Mouse (Mus musculus): Measurements from ENCODE around the gene Anks1b. TPM values are rescaled to one million over a fixed set of nuclear protein-coding genes. Genes with fewer than 3 reads are reported as not detected.

Gene Anks1b
- polyA plus RNA-seq, 1 experiment from 2014 or later: 0.36 TPM

GRCm38 (mm10) chr10:90068651-90069050 is 195.3 kb downstream of the Anks1b start:
- no peak for ATAC-seq (ENCODE audit: insufficient number of reproducible peaks, low FRiP score, low TSS enrichment, low read depth)
- H3K27ac ChIP-seq (replicated peaks; ENCODE audit: low read depth, low read length): no peak overlapping the region
- no peaks in the 10 kb centered on the region for H3K4me1 ChIP-seq (ENCODE audit: control insufficient read depth, insufficient read depth, low read length)
- H3K27me3 ChIP-seq (ENCODE audit: control insufficient read depth, insufficient read depth, low read length): no peaks in the 10 kb centered on the region
- no peak for DNase-seq (ENCODE audit: low spot score)
- 78% methylated on average over 4 of the region's 4 CpGs for WGBS
- H3K9me3 ChIP-seq (ENCODE audit: control insufficient read depth, low read length): no peaks in the 10 kb centered on the region
- H3K9ac ChIP-seq (ENCODE audit: low read length): no peak overlapping the region
- no peak overlapping the region for H3K4me2 ChIP-seq (ENCODE audit: low read depth, severe bottlenecking)
- no peak overlapping the region for H3K4me3 ChIP-seq (ENCODE audit: low read depth, low read length)
- H3K36me3 ChIP-seq (ENCODE audit: control insufficient read depth, insufficient read depth, low read length): no peaks in the 10 kb centered on the region

- Histone ChIP-seq H3K36me3 (ENCODE audit: control insufficient read depth, insufficient read depth, low read length) (no peaks in the 10 kb centered on the region), H3K4me3 (ENCODE audit: low read depth, low read length) (no peak overlapping the region), H3K9me3 (ENCODE audit: control insufficient read depth, low read length) (no peaks in the 10 kb centered on the region), H3K9ac (ENCODE audit: low read length) (no peak overlapping the region), H3K27me3 (ENCODE audit: control insufficient read depth, insufficient read depth, low read length) (no peaks in the 10 kb centered on the region), H3K27ac (replicated peaks; ENCODE audit: low read depth, low read length) (no peak overlapping the region), H3K4me1 (ENCODE audit: control insufficient read depth, insufficient read depth, low read length) (no peaks in the 10 kb centered on the region), H3K4me2 (ENCODE audit: low read depth, severe bottlenecking) (no peak overlapping the region)
- WGBS: 90% methylated on average over 9 of the region's 9 CpGs
- no peak for ATAC-seq (ENCODE audit: insufficient number of reproducible peaks, low FRiP score, low TSS enrichment, low read depth)
- no peak for DNase-seq (ENCODE audit: low spot score)
Measured at GRCm38 (mm10) chr10:90077930-90078329, 204.6 kb downstream of the Anks1b start.

- Histone ChIP-seq H3K27ac (replicated peaks; ENCODE audit: low read depth, low read length) (no peak overlapping the region), H3K27me3 (ENCODE audit: control insufficient read depth, insufficient read depth, low read length) (no peaks in the 10 kb centered on the region), H3K4me1 (ENCODE audit: control insufficient read depth, insufficient read depth, low read length) (no peaks in the 10 kb centered on the region), H3K4me3 (ENCODE audit: low read depth, low read length) (no peak overlapping the region), H3K4me2 (ENCODE audit: low read depth, severe bottlenecking) (no peak overlapping the region), H3K9me3 (ENCODE audit: control insufficient read depth, low read length) (no peaks in the 10 kb centered on the region), H3K36me3 (ENCODE audit: control insufficient read depth, insufficient read depth, low read length) (no peaks in the 10 kb centered on the region), H3K9ac (ENCODE audit: low read length) (no peak overlapping the region)
- 51% methylated on average over 3 of the region's 3 CpGs for WGBS
- ATAC-seq (ENCODE audit: insufficient number of reproducible peaks, low FRiP score, low TSS enrichment, low read depth) (no peak), DNase-seq (ENCODE audit: low spot score) (no peak)
Measured at GRCm38 (mm10) chr10:90081151-90081550, 207.8 kb downstream of the Anks1b start.

GRCm38 (mm10) chr10:90081630-90082029 is 208.3 kb downstream of the Anks1b start:
- DNase-seq (ENCODE audit: low spot score) (no peak), ATAC-seq (ENCODE audit: insufficient number of reproducible peaks, low FRiP score, low TSS enrichment, low read depth) (no peak)
- H3K27me3 ChIP-seq (ENCODE audit: control insufficient read depth, insufficient read depth, low read length): no peaks in the 10 kb centered on the region
- H3K27ac ChIP-seq (replicated peaks; ENCODE audit: low read depth, low read length): no peak overlapping the region
- H3K4me1 ChIP-seq (ENCODE audit: control insufficient read depth, insufficient read depth, low read length): no peaks in the 10 kb centered on the region
- H3K36me3 ChIP-seq (ENCODE audit: control insufficient read depth, insufficient read depth, low read length): no peaks in the 10 kb centered on the region
- no peak overlapping the region for H3K4me2 ChIP-seq (ENCODE audit: low read depth, severe bottlenecking)
- WGBS: 30% methylated on average over 7 of the region's 7 CpGs
- no peak overlapping the region for H3K4me3 ChIP-seq (ENCODE audit: low read depth, low read length)
- no peak overlapping the region for H3K9ac ChIP-seq (ENCODE audit: low read length)
- H3K9me3 ChIP-seq (ENCODE audit: control insufficient read depth, low read length): no peaks in the 10 kb centered on the region

GRCm38 (mm10) chr10:90093877-90094276 is 220.6 kb downstream of the Anks1b start:
- Histone ChIP-seq H3K4me1 (ENCODE audit: control insufficient read depth, insufficient read depth, low read length) (no peaks in the 10 kb centered on the region), H3K9ac (ENCODE audit: low read length) (no peak overlapping the region), H3K4me2 (ENCODE audit: low read depth, severe bottlenecking) (no peak overlapping the region), H3K9me3 (ENCODE audit: control insufficient read depth, low read length) (no peaks in the 10 kb centered on the region), H3K27me3 (ENCODE audit: control insufficient read depth, insufficient read depth, low read length) (no peaks in the 10 kb centered on the region), H3K36me3 (ENCODE audit: control insufficient read depth, insufficient read depth, low read length) (no peaks in the 10 kb centered on the region), H3K27ac (replicated peaks; ENCODE audit: low read depth, low read length) (no peak overlapping the region), H3K4me3 (ENCODE audit: low read depth, low read length) (no peak overlapping the region)
- WGBS: 74% methylated on average over 6 of the region's 6 CpGs
- ATAC-seq (ENCODE audit: insufficient number of reproducible peaks, low FRiP score, low TSS enrichment, low read depth) (no peak), DNase-seq (ENCODE audit: low spot score) (no peak)

- no peak for DNase-seq (ENCODE audit: low spot score)
- H3K9me3 ChIP-seq (ENCODE audit: control insufficient read depth, low read length): no peaks in the 10 kb centered on the region
- peak; percentile 48; the same call in 1 of the 2 replicates for ATAC-seq (ENCODE audit: insufficient number of reproducible peaks, low FRiP score, low TSS enrichment, low read depth)
- H3K4me3 ChIP-seq (ENCODE audit: low read depth, low read length): no peak overlapping the region
- H3K27me3 ChIP-seq (ENCODE audit: control insufficient read depth, insufficient read depth, low read length): no peaks in the 10 kb centered on the region
- no peaks in the 10 kb centered on the region for H3K36me3 ChIP-seq (ENCODE audit: control insufficient read depth, insufficient read depth, low read length)
- no peak overlapping the region for H3K9ac ChIP-seq (ENCODE audit: low read length)
- WGBS: 59% methylated on average over 5 of the region's 5 CpGs
- H3K4me1 ChIP-seq (ENCODE audit: control insufficient read depth, insufficient read depth, low read length): no peaks in the 10 kb centered on the region
- no peak overlapping the region for H3K27ac ChIP-seq (replicated peaks; ENCODE audit: low read depth, low read length)
- no peak overlapping the region for H3K4me2 ChIP-seq (ENCODE audit: low read depth, severe bottlenecking)
Measured at GRCm38 (mm10) chr10:90112662-90113061, 239.4 kb downstream of the Anks1b start.

- no peaks in the 10 kb centered on the region for H3K27me3 ChIP-seq (ENCODE audit: control insufficient read depth, insufficient read depth, low read length)
- no peaks in the 10 kb centered on the region for H3K4me1 ChIP-seq (ENCODE audit: control insufficient read depth, insufficient read depth, low read length)
- no peak overlapping the region for H3K9ac ChIP-seq (ENCODE audit: low read length)
- H3K36me3 ChIP-seq (ENCODE audit: control insufficient read depth, insufficient read depth, low read length): no peaks in the 10 kb centered on the region
- H3K9me3 ChIP-seq (ENCODE audit: control insufficient read depth, low read length): no peaks in the 10 kb centered on the region
- ATAC-seq (ENCODE audit: insufficient number of reproducible peaks, low FRiP score, low TSS enrichment, low read depth): no peak
- DNase-seq (ENCODE audit: low spot score): no peak
- H3K27ac ChIP-seq (replicated peaks; ENCODE audit: low read depth, low read length): no peak overlapping the region
- no peak overlapping the region for H3K4me2 ChIP-seq (ENCODE audit: low read depth, severe bottlenecking)
- H3K4me3 ChIP-seq (ENCODE audit: low read depth, low read length): no peak overlapping the region
- WGBS: 92% methylated on average over 3 of the region's 3 CpGs
Measured at GRCm38 (mm10) chr10:90116867-90117266, 243.6 kb downstream of the Anks1b start.

- no peak for DNase-seq (ENCODE audit: low spot score)
Measured at GRCm38 (mm10) chr10:90117836-90118235, 244.5 kb downstream of the Anks1b start.

GRCm38 (mm10) chr10:90137538-90137937 is 264.2 kb downstream of the Anks1b start:
- DNase-seq (ENCODE audit: low spot score) (no peak), ATAC-seq (ENCODE audit: insufficient number of reproducible peaks, low FRiP score, low TSS enrichment, low read depth) (no peak)
- Histone ChIP-seq H3K27me3 (ENCODE audit: control insufficient read depth, insufficient read depth, low read length) (no peaks in the 10 kb centered on the region), H3K4me2 (ENCODE audit: low read depth, severe bottlenecking) (no peak overlapping the region), H3K27ac (replicated peaks; ENCODE audit: low read depth, low read length) (no peak overlapping the region), H3K9me3 (ENCODE audit: control insufficient read depth, low read length) (no peaks in the 10 kb centered on the region), H3K36me3 (ENCODE audit: control insufficient read depth, insufficient read depth, low read length) (no peaks in the 10 kb centered on the region), H3K4me3 (ENCODE audit: low read depth, low read length) (no peak overlapping the region), H3K9ac (ENCODE audit: low read length) (no peak overlapping the region), H3K4me1 (ENCODE audit: control insufficient read depth, insufficient read depth, low read length) (no peaks in the 10 kb centered on the region)

More at GRCm38 (mm10) chr10:90117836-90118235, 244.5 kb downstream of the Anks1b start:
- Histone ChIP-seq H3K27me3 (ENCODE audit: control insufficient read depth, insufficient read depth, low read length) (no peaks in the 10 kb centered on the region), H3K4me3 (ENCODE audit: low read depth, low read length) (no peak overlapping the region), H3K36me3 (ENCODE audit: control insufficient read depth, insufficient read depth, low read length) (no peaks in the 10 kb centered on the region), H3K4me1 (ENCODE audit: control insufficient read depth, insufficient read depth, low read length) (no peaks in the 10 kb centered on the region), H3K9ac (ENCODE audit: low read length) (no peak overlapping the region), H3K9me3 (ENCODE audit: control insufficient read depth, low read length) (no peaks in the 10 kb centered on the region), H3K4me2 (ENCODE audit: low read depth, severe bottlenecking) (no peak overlapping the region), H3K27ac (replicated peaks; ENCODE audit: low read depth, low read length) (no peak overlapping the region)
- ATAC-seq (ENCODE audit: insufficient number of reproducible peaks, low FRiP score, low TSS enrichment, low read depth): no peak
- WGBS: 83% methylated on average over 2 of the region's 2 CpGs
